Comparison of ENCODE assay signal across 8 mouse cellular contexts in genomic region chr19:43384978-43385431, GRCm38 (mm10). TPM values are rescaled to one million over a fixed set of nuclear protein-coding genes. Genes with fewer than 3 reads are reported as not detected.
DNase-seq lines count a peak whose midpoint lies in the region; ATAC-seq and TF ChIP-seq lines count a peak whose summit lies in the region.

No protein-coding gene starts in this region.

- no peak for TF ChIP-seq EP300 in lung, postnatal 0 days (IDR thresholded peaks at IDR 0.05)

- H3K4me3 ChIP-seq in lung, postnatal 0 days (ENCODE audit: low read depth, low read length) = peak overlapping the region; percentile 25; the same call in 1 of the 2 replicates
- peak overlapping the region; percentile 17 for H3K4me3 ChIP-seq in forebrain, embryonic 15.5 days
- peak overlapping the region; percentile 52 for H3K4me3 ChIP-seq in intestine, embryonic 16.5 days (ENCODE audit: low read length)

- no peak overlapping the region for H3K9ac ChIP-seq in lung, postnatal 0 days (replicated peaks; ENCODE audit: low read depth)
- no peak overlapping the region for H3K9ac ChIP-seq in forebrain, embryonic 15.5 days (replicated peaks)
- peak overlapping the region; percentile 71 for H3K9ac ChIP-seq in intestine, embryonic 16.5 days (ENCODE audit: low read depth, low read length)

- H3K36me3 ChIP-seq in lung, postnatal 0 days (ENCODE audit: insufficient read depth, low read length) = no peaks in the 10 kb centered on the region
- H3K36me3 ChIP-seq in forebrain, embryonic 15.5 days = no peaks in the 10 kb centered on the region
- H3K36me3 ChIP-seq in intestine, embryonic 16.5 days (ENCODE audit: control insufficient read depth, insufficient read depth, low read length) = no peaks in the 10 kb centered on the region

- no peaks in the 10 kb centered on the region for H3K9me3 ChIP-seq in lung, postnatal 0 days (ENCODE audit: low read length)
- no peaks in the 10 kb centered on the region for H3K9me3 ChIP-seq in forebrain, embryonic 15.5 days
- no peaks in the 10 kb centered on the region for H3K9me3 ChIP-seq in intestine, embryonic 16.5 days (ENCODE audit: control insufficient read depth, low read length)

- H3K4me1 ChIP-seq in lung, postnatal 0 days (ENCODE audit: insufficient read depth, low read depth, low read length) = no peaks in the 10 kb centered on the region
- H3K4me1 ChIP-seq in forebrain, embryonic 15.5 days = peaks cover 31% of the 10 kb centered on the region
- peaks cover 4% of the 10 kb centered on the region; the same call in 1 of the 2 replicates for H3K4me1 ChIP-seq in intestine, embryonic 16.5 days (ENCODE audit: control insufficient read depth, insufficient read depth, low read length)

- H3K27me3 ChIP-seq in lung, postnatal 0 days (replicated peaks; ENCODE audit: insufficient read depth, low read length) = peaks cover 22% of the 10 kb centered on the region
- H3K27me3 ChIP-seq in forebrain, embryonic 15.5 days = peaks cover 69% of the 10 kb centered on the region
- peaks cover 25% of the 10 kb centered on the region for H3K27me3 ChIP-seq in intestine, embryonic 16.5 days (replicated peaks; ENCODE audit: control insufficient read depth, insufficient read depth, low read length)

- H3K27ac ChIP-seq in lung, postnatal 0 days (ENCODE audit: low read length) = no peak overlapping the region
- H3K27ac ChIP-seq in forebrain, embryonic 15.5 days (replicated peaks) = no peak overlapping the region
- H3K27ac ChIP-seq in intestine, embryonic 16.5 days (ENCODE audit: low read length) = peak overlapping the region; percentile 77

- 2% methylated on average over 25 of the region's 25 CpGs for WGBS in lung, postnatal 0 days
- WGBS in forebrain, embryonic 15.5 days = under 1% methylated on average over 25 of the region's 25 CpGs
- WGBS in intestine, embryonic 16.5 days = under 1% methylated on average over 25 of the region's 25 CpGs

- peak; percentile 4 for DNase-seq in lung, postnatal 0 days (ENCODE audit: low spot score)
- DNase-seq in lung, adult 18-20 months = no peak
- peak; percentile 67 for DNase-seq in neural tube, embryonic 10.5 days (ENCODE audit: extremely low spot score, low spot score)
- DNase-seq in adipocyte (ENCODE audit: low spot score) = no peak
- no peak for DNase-seq in testis, postnatal 10 days (ENCODE audit: low spot score)

- no peak for TF ChIP-seq CTCF in lung, postnatal 0 days (IDR thresholded peaks at IDR 0.05)

- no peak for ATAC-seq in lung, postnatal 0 days
- ATAC-seq in forebrain, embryonic 15.5 days (replicated peaks) = no peak
- ATAC-seq in intestine, embryonic 16.5 days = no peak
- no peak for ATAC-seq in inflammation-experienced regulatory T-cells, adult 6 months

- peak overlapping the region; percentile 52 for H3K4me2 ChIP-seq in lung, postnatal 0 days (replicated peaks; ENCODE audit: low read depth, low read length)
- H3K4me2 ChIP-seq in forebrain, embryonic 15.5 days (replicated peaks) = peak overlapping the region; percentile 29
- H3K4me2 ChIP-seq in intestine, embryonic 16.5 days (ENCODE audit: low read depth, low read length) = peak overlapping the region; percentile 56

RNA-seq across cellular contexts. Expression of gene Hpse2, which starts 3.1 kb away (rescaled TPM):
- polyA plus RNA-seq in lung, postnatal 0 days (2015; fragmentation: Nextera tagmentation; extraction: Ambion mirVana) = 0.64 and 0.76 TPM in 2 replicates
- 0.05 and 0.22 TPM in 2 replicates for polyA plus RNA-seq in forebrain, embryonic 15.5 days (2015; fragmentation: Nextera tagmentation; extraction: Ambion mirVana)
- polyA plus RNA-seq in intestine, embryonic 16.5 days (2015; fragmentation: Nextera tagmentation; extraction: Ambion mirVana) = 14.1 and 14.2 TPM in 2 replicates
- not detected for polyA plus RNA-seq in inflammation-experienced regulatory T-cells, adult 6 months (2017; shearing (Covaris generic))

RNA-seq across cellular contexts. Expression of gene Cnnm1, which starts 55.2 kb away (rescaled TPM):
- 0.25 and 0.30 TPM in 2 replicates for polyA plus RNA-seq in lung, postnatal 0 days (2015; fragmentation: Nextera tagmentation; extraction: Ambion mirVana)
- polyA plus RNA-seq in forebrain, embryonic 15.5 days (2015; fragmentation: Nextera tagmentation; extraction: Ambion mirVana) = 1.2 and 1.3 TPM in 2 replicates
- 1.3 and 1.4 TPM in 2 replicates for polyA plus RNA-seq in intestine, embryonic 16.5 days (2015; fragmentation: Nextera tagmentation; extraction: Ambion mirVana)
- polyA plus RNA-seq in inflammation-experienced regulatory T-cells, adult 6 months (2017; shearing (Covaris generic)) = not detected

Comparison
In these comparisons a context has a peak if more than half of its experiments do, and no peak if none do; other contexts are left out.
1. DNase-seq: peak in lung, postnatal 0 days (single experiment) and neural tube, embryonic 10.5 days (single experiment); none in lung, adult 18-20 months (0 of 2), adipocyte (single experiment) and testis, postnatal 10 days (single experiment).
2. Peak in every context shown above with its lines, with median percentiles within 50 percentile points of each other: H3K4me2 ChIP-seq and H3K4me3 ChIP-seq.